Mouse (Mus musculus): Measurements from ENCODE around the gene Dph7. TPM values are rescaled to one million over a fixed set of nuclear protein-coding genes. Genes with fewer than 3 reads are reported as not detected.
A peak's percentile ranks its signal among the peaks of the same experiment; 100 is the strongest.

Dph7 gene
- polyA plus RNA-seq, 2 experiments, result 9.0 to 9.9 TPM

DNA sequence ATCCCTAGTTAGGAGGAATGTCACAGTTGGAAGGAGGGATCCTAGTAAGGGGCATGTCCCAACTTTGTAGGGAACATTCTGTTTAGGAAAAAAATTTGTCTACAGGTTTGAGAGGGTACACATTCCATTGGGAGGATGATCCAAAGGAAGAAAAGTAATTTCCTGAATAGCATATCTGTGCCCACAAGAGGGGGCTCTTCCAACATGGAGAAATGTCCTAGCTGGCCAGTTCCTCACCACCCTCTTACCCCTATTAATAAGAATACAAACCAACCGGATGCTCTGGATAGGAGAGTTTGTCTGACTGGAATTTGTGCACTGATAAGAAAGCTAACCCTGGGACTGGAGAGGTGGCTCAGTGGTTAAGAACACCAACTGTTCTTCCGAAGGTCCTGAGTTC is 38.6 kb upstream of the Dph7 start:
- peak; percentile 46 for TF ChIP-seq CTCF (IDR thresholded peaks at IDR 0.05; ENCODE audit: low read depth)
- no peak for TF ChIP-seq EP300 (IDR thresholded peaks at IDR 0.05; ENCODE audit: low read depth)
- no peak overlapping the region for H3K9ac ChIP-seq (replicated peaks)
- no peak overlapping the region for H3K4me3 ChIP-seq (ENCODE audit: insufficient read depth in 1 of 2, low read depth in 2 of 2, low read length in 2 of 2)
- 41% methylated on average over 2 of the region's 2 CpGs for WGBS (ENCODE audit: insufficient replicate concordance)
- H3K4me1 ChIP-seq (replicated peaks; ENCODE audit: control insufficient read depth in 2 of 2, insufficient read depth in 2 of 2, low read length in 1 of 2), result peaks cover 2 to 4% of the 10 kb centered on the region in 2 experiments; a peak in 1 of 4 replicates
- H3K36me3 ChIP-seq (replicated peaks; ENCODE audit: control insufficient read depth, insufficient read depth, low read depth), result no peaks in the 10 kb centered on the region
- DNase-seq (ENCODE audit: low read depth in 3 of 3, low spot score in 3 of 3), result no peak
- ATAC-seq (ENCODE audit: insufficient read depth), result no peak
- no peak overlapping the region for H3K27ac ChIP-seq
- H3K4me2 ChIP-seq (ENCODE audit: low read depth), result no peak overlapping the region
- H3K9me3 ChIP-seq (ENCODE audit: control insufficient read depth, low read length), result no peaks in the 10 kb centered on the region
- H3K27me3 ChIP-seq (ENCODE audit: control insufficient read depth, insufficient read depth, low read length), result no peaks in the 10 kb centered on the region

DNA sequence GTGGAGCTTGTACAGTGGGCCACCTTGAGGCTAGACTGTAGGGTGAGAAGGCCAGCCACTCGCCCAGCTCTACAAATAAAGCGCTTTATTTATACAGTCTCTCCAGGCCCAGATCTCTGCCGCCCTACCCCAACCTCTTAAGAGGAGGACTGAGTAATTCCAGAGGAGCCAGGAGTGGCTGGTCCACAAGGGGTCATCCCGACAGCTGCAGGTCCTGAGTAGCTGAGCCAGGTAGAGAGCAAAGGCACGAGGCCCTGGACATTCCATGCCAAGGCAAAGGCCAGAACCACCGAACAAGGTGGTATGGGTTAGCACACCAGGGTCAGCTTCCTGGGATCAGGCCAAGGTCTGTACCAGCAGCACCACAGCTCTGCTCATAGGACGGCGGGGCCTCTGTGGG is 36.9 kb upstream of the Dph7 start:
- Histone ChIP-seq H3K4me1 (replicated peaks; ENCODE audit: control insufficient read depth in 2 of 2, insufficient read depth in 2 of 2, low read length in 1 of 2) (0 out of 4 replicates have a peak, but pooled peaks cover 0 to 2% of the 10 kb centered on the region in 2 experiments), H3K4me2 (ENCODE audit: low read depth) (no peak overlapping the region), H3K27ac (no peak overlapping the region), H3K9ac (replicated peaks) (no peak overlapping the region), H3K27me3 (ENCODE audit: control insufficient read depth, insufficient read depth, low read length) (no peaks in the 10 kb centered on the region), H3K36me3 (replicated peaks; ENCODE audit: control insufficient read depth, insufficient read depth, low read depth) (no peaks in the 10 kb centered on the region), H3K4me3 (ENCODE audit: insufficient read depth in 1 of 2, low read depth in 2 of 2, low read length in 2 of 2) (no peak overlapping the region), H3K9me3 (ENCODE audit: control insufficient read depth, low read length) (no peaks in the 10 kb centered on the region)
- no peak for TF ChIP-seq CTCF (IDR thresholded peaks at IDR 0.05; ENCODE audit: low read depth)
- TF ChIP-seq EP300 (IDR thresholded peaks at IDR 0.05; ENCODE audit: low read depth), result no peak
- DNase-seq (ENCODE audit: low read depth in 3 of 3, low spot score in 3 of 3), result no peak
- no peak for ATAC-seq (ENCODE audit: insufficient read depth)
- WGBS (ENCODE audit: insufficient replicate concordance), result 74% methylated on average over 8 of the region's 8 CpGs

DNA sequence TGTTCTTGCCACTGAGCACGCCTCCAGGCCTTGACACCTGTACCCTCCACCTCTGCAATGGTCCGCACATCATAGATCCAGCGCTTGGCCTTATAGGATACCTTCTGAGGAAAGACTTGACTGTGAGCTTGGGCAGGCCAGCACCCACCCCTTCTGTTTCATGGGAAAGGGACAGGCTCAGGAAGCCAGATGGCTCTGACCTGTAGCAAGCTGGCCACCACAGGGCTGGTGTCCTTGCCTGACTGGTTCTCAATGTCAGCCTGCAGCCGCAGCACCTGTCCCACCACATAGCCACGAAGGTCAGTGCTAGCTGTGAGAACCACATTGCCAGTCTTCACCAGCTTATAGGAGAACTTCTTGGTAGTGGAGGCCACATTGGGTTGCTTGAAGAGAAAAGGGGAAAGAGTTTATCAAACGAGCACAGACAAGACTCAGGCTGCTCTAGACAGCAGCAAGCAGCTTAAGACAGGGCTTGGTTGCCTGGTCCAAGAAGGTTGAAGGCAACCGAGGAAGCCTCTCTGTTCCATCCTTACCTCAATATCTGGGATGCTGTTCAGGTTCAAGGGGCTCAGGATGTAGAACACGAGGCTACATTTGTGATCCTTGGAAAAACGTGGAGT is 35.7 kb upstream of the Dph7 start:
- H3K4me1 ChIP-seq (replicated peaks; ENCODE audit: control insufficient read depth in 2 of 2, insufficient read depth in 2 of 2, low read length in 1 of 2), result 0 out of 4 replicates have a peak, but pooled peaks cover 0 to 2% of the 10 kb centered on the region in 2 experiments
- no peak overlapping the region for H3K27ac ChIP-seq
- H3K4me2 ChIP-seq (ENCODE audit: low read depth), result no peak overlapping the region
- no peak overlapping the region for H3K4me3 ChIP-seq (ENCODE audit: insufficient read depth in 1 of 2, low read depth in 2 of 2, low read length in 2 of 2)
- no peak for TF ChIP-seq EP300 (IDR thresholded peaks at IDR 0.05; ENCODE audit: low read depth)
- ATAC-seq (ENCODE audit: insufficient read depth), result no peak
- H3K9me3 ChIP-seq (ENCODE audit: control insufficient read depth, low read length), result no peaks in the 10 kb centered on the region
- H3K36me3 ChIP-seq (replicated peaks; ENCODE audit: control insufficient read depth, insufficient read depth, low read depth), result no peaks in the 10 kb centered on the region
- WGBS (ENCODE audit: insufficient replicate concordance), result 62% methylated on average over 9 of the region's 9 CpGs
- no peak overlapping the region for H3K9ac ChIP-seq (replicated peaks)
- no peak for DNase-seq (ENCODE audit: low read depth in 3 of 3, low spot score in 3 of 3)
- no peaks in the 10 kb centered on the region for H3K27me3 ChIP-seq (ENCODE audit: control insufficient read depth, insufficient read depth, low read length)

DNA sequence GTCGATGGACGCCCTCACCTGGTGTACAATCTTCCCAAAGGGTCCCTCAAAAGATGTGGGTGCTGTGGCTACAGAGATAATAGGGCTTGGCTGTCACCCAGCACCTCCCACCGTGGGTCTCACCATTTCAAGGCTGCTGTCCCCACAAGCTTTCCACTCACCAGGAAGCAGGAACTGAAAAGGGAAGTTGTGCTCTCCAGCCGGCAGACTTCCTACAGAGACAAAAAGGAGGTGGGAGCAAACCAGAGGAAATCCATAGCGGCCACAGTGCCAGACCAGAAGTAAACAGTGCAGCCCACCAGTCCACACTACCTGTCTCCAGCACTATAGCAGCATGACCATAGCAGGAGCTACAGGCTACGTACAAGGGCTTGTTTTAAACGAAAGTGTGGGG is 35.2 kb upstream of the Dph7 start:
- ATAC-seq (ENCODE audit: insufficient read depth), result no peak
- no peak overlapping the region for H3K4me3 ChIP-seq (ENCODE audit: insufficient read depth in 1 of 2, low read depth in 2 of 2, low read length in 2 of 2)
- no peaks in the 10 kb centered on the region for H3K9me3 ChIP-seq (ENCODE audit: control insufficient read depth, low read length)
- H3K9ac ChIP-seq (replicated peaks), result no peak overlapping the region
- no peak for DNase-seq (ENCODE audit: low read depth in 3 of 3, low spot score in 3 of 3)
- H3K4me1 ChIP-seq (replicated peaks; ENCODE audit: control insufficient read depth in 2 of 2, insufficient read depth in 2 of 2, low read length in 1 of 2), result 0 out of 4 replicates have a peak, but pooled peaks cover 0 to 2% of the 10 kb centered on the region in 2 experiments
- 40% methylated on average over 7 of the region's 7 CpGs for WGBS (ENCODE audit: insufficient replicate concordance)
- no peak overlapping the region for H3K27ac ChIP-seq
- no peak for TF ChIP-seq EP300 (IDR thresholded peaks at IDR 0.05; ENCODE audit: low read depth)
- TF ChIP-seq CTCF (IDR thresholded peaks at IDR 0.05; ENCODE audit: low read depth), result no peak
- no peaks in the 10 kb centered on the region for H3K27me3 ChIP-seq (ENCODE audit: control insufficient read depth, insufficient read depth, low read length)
- H3K4me2 ChIP-seq (ENCODE audit: low read depth), result no peak overlapping the region
- H3K36me3 ChIP-seq (replicated peaks; ENCODE audit: control insufficient read depth, insufficient read depth, low read depth), result no peaks in the 10 kb centered on the region

DNA sequence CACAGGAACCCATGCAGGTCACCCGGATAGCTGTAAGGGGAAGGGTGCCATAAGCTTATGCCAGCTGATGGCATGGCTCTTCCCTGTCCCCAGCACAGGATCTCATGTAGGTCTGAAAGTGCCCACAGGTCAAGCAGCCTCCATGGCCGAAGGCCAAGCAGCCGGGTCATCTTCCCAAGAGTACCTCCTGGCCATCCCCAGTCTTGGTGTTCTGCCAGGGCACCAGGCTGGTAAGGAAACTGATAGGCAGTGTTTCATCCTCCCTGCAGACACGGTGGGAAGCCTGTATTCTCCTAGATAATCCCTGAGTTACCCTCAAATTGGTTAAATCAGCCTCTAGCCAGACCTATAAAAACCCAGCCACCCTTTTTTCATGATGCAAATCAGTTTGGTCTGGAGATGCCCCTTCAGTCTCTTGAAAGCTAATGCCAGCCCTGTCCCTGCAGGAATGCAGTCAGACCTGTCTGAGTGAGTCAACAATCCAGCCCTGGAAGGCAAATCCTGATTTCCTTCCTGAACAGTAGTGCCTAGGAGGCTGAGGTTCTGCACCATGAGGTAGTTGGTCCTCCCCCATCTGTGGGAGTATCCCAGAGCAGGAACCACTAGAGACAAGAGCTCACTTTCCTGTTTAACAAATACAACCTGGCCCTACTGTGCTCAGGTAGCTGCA is 34.3 kb upstream of the Dph7 start:
- H3K4me3 ChIP-seq (ENCODE audit: insufficient read depth in 1 of 2, low read depth in 2 of 2, low read length in 2 of 2), result no peak overlapping the region
- H3K36me3 ChIP-seq (replicated peaks; ENCODE audit: control insufficient read depth, insufficient read depth, low read depth), result no peaks in the 10 kb centered on the region
- H3K9ac ChIP-seq (replicated peaks), result no peak overlapping the region
- H3K4me2 ChIP-seq (ENCODE audit: low read depth), result no peak overlapping the region
- no peak for DNase-seq (ENCODE audit: low read depth in 3 of 3, low spot score in 3 of 3)
- no peaks in the 10 kb centered on the region for H3K27me3 ChIP-seq (ENCODE audit: control insufficient read depth, insufficient read depth, low read length)
- TF ChIP-seq EP300 (IDR thresholded peaks at IDR 0.05; ENCODE audit: low read depth) (no peak), CTCF (IDR thresholded peaks at IDR 0.05; ENCODE audit: low read depth) (no peak)
- WGBS (ENCODE audit: insufficient replicate concordance), result 55% methylated on average over 4 of the region's 4 CpGs
- ATAC-seq (ENCODE audit: insufficient read depth), result no peak
- H3K4me1 ChIP-seq (replicated peaks; ENCODE audit: control insufficient read depth in 2 of 2, insufficient read depth in 2 of 2, low read length in 1 of 2), result 0 out of 4 replicates have a peak, but pooled peaks cover 0 to 2% of the 10 kb centered on the region in 2 experiments
- no peak overlapping the region for H3K27ac ChIP-seq
- H3K9me3 ChIP-seq (ENCODE audit: control insufficient read depth, low read length), result no peaks in the 10 kb centered on the region
